Mouse (Mus musculus): ENCODE results near the gene Arhgef12. TPM values are rescaled to one million over a fixed set of nuclear protein-coding genes. Genes with fewer than 3 reads are reported as not detected.

Gene Arhgef12
- total RNA-seq, 2 experiments from 2014 or later, result 149 to 163 TPM

GRCm38 (mm10) chr9:42948381-42948780 is 158.7 kb downstream of the Arhgef12 start:
- intact Hi-C loops (cut with DNase I), result no loop called here
- no peak for DNase-seq (ENCODE audit: low spot score in 2 of 2)

- intact Hi-C loops (cut with DNase I), result loop anchor here (2.0 kb wide), 4 partner anchors 256 to 618 kb away; no protein-coding TSS in a partner anchor
Observed at GRCm38 (mm10) chr9:42945174-42945573, 161.9 kb downstream of the Arhgef12 start.

GRCm38 (mm10) chr9:42944536-42945006 is 162.5 kb downstream of the Arhgef12 start:
- intact Hi-C loops (cut with DNase I), result loop anchor here (1.0 to 2.0 kb wide), 6 partner anchors 157 to 618 kb away; no protein-coding TSS in a partner anchor
- DNase-seq (ENCODE audit: low spot score in 2 of 2), result peak; percentile 84 to 86

More at GRCm38 (mm10) chr9:42945174-42945573, 161.9 kb downstream of the Arhgef12 start:
- no peak for DNase-seq (ENCODE audit: low spot score in 2 of 2)

GRCm38 (mm10) chr9:42943781-42944535 is 163.1 kb downstream of the Arhgef12 start, which contains the start of gene Grik4:
Gene Grik4 (minus strand): TSS chr9:42944493.
- DNase-seq (ENCODE audit: low spot score in 2 of 2), result peak in 1 of 2 experiments; percentile 18
- intact Hi-C loops (cut with DNase I), result loop anchor here (1.0 to 2.0 kb wide), 6 partner anchors 157 to 617 kb away; no protein-coding TSS in a partner anchor

GRCm38 (mm10) chr9:42943057-42943529 is 163.9 kb downstream of the Arhgef12 start:
- intact Hi-C loops (cut with DNase I), result no loop called here
- peak; percentile 27 to 39 for DNase-seq (ENCODE audit: low spot score in 2 of 2)

- DNase-seq (ENCODE audit: low spot score in 2 of 2), result no peak
- intact Hi-C loops (cut with DNase I), result no loop called here
Observed at GRCm38 (mm10) chr9:42942148-42942547, 164.9 kb downstream of the Arhgef12 start.

GRCm38 (mm10) chr9:42932146-42932545 is 174.9 kb downstream of the Arhgef12 start:
- no peak for DNase-seq (ENCODE audit: low spot score in 2 of 2)
- intact Hi-C loops (cut with DNase I), result no loop called here

GRCm38 (mm10) chr9:42927498-42927897 is 179.5 kb downstream of the Arhgef12 start:
- intact Hi-C loops (cut with DNase I), result no loop called here
- no peak for DNase-seq (ENCODE audit: low spot score in 2 of 2)

- DNase-seq (ENCODE audit: low spot score in 2 of 2), result no peak
- intact Hi-C loops (cut with DNase I), result no loop called here
Observed at GRCm38 (mm10) chr9:42926564-42926963, 180.5 kb downstream of the Arhgef12 start.

- intact Hi-C loops (cut with DNase I), result no loop called here
- no peak for DNase-seq (ENCODE audit: low spot score in 2 of 2)
Observed at GRCm38 (mm10) chr9:42921830-42922229, 185.2 kb downstream of the Arhgef12 start.

GRCm38 (mm10) chr9:42920190-42920589 is 186.8 kb downstream of the Arhgef12 start:
- DNase-seq (ENCODE audit: low spot score in 2 of 2), result peak in 1 of 2 experiments; percentile 29
- intact Hi-C loops (cut with DNase I), result no loop called here

- intact Hi-C loops (cut with DNase I), result loop anchor here (5.0 kb wide), 1 partner anchor 116 kb away; no protein-coding TSS in a partner anchor
- DNase-seq (ENCODE audit: low spot score in 2 of 2), result peak; percentile 47 to 92
Observed at GRCm38 (mm10) chr9:42917911-42918310, 189.1 kb downstream of the Arhgef12 start.

Other genes with a start within 250 kb of the Arhgef12 start
- 10 to 100 TPM; 17.7 to 18.5 TPM for gene Grik4, start 162.7 kb downstream of the Arhgef12 start, total RNA-seq (2021)
- 10 to 100 TPM; 17.0 to 19.0 TPM for gene Tmem136, start 9.3 kb upstream of the Arhgef12 start, total RNA-seq (2021)
- under 1 TPM in 1 of 2 experiments, not detected in 1; 0.30 TPM for gene Pou2f3, start 103.1 kb upstream of the Arhgef12 start, total RNA-seq (2021)
- gene Oaf, start 132.7 kb upstream of the Arhgef12 start, total RNA-seq (2021), result 10 to 100 TPM; 12.6 to 13.2 TPM
- under 1 TPM in 1 of 2 experiments, not detected in 1; 0.16 TPM for gene Trim29, start 203.6 kb upstream of the Arhgef12 start, total RNA-seq (2021)